Mouse (Mus musculus): ENCODE results near the gene Il13ra1. TPM values are rescaled to one million over a fixed set of nuclear protein-coding genes. Genes with fewer than 3 reads are reported as not detected.

Il13ra1 gene
- polyA plus RNA-seq, 1 experiment from 2014 or later: 3.3 TPM

- ATAC-seq (ENCODE audit: low FRiP score): no peak
- no peaks in the 10 kb centered on the region for H3K9me3 ChIP-seq
- H3K36me3 ChIP-seq (replicated peaks): no peaks in the 10 kb centered on the region
- no peak overlapping the region for H3K9ac ChIP-seq
- H3K4me2 ChIP-seq: no peak overlapping the region
- WGBS: 82% methylated on average over 3 of the region's 3 CpGs
- H3K27ac ChIP-seq: no peak overlapping the region
- no peak overlapping the region for H3K4me3 ChIP-seq (replicated peaks)
- H3K4me1 ChIP-seq: no peaks in the 10 kb centered on the region
- H3K27me3 ChIP-seq: no peaks in the 10 kb centered on the region
These were observed 99.3 kb downstream of the Il13ra1 start for GRCm38 (mm10) chrX:36211216-36211615.

Other genes starting within 250 kb of the Il13ra1 start
- gene Dock11, start 223.3 kb upstream of the Il13ra1 start, polyA plus RNA-seq (2016; fragmentation: Nextera tagmentation; extraction: Ambion mirVana): 28.6 and 29.1 TPM in 2 replicates
- 56.2 and 67.6 TPM in 2 replicates for gene Zcchc12, start 83.8 kb downstream of the Il13ra1 start, polyA plus RNA-seq (2016; fragmentation: Nextera tagmentation; extraction: Ambion mirVana)
- 1.7 and 1.8 TPM in 2 replicates for gene Lonrf3, start 216.2 kb downstream of the Il13ra1 start, polyA plus RNA-seq (2016; fragmentation: Nextera tagmentation; extraction: Ambion mirVana)

All from forebrain, embryonic 12.5 days (tissue).